Mouse (Mus musculus) gastrocnemius, postnatal 4 days (tissue): ENCODE results near the gene Lipa. TPM values are rescaled to one million over a fixed set of nuclear protein-coding genes. Genes with fewer than 3 reads are reported as not detected.

Experiments
- DNase-seq, 2 experiments: peaks; one replicate each; pipeline ENCODE4 v3.0.0; 2021 to 2022; ENCODE audit warnings: low spot score in 2 of 2, mixed read lengths in 2 of 2
- total RNA-seq, 2 experiments: library from RNA; stranded (reverse); gene quantifications; 2 replicates each; pipeline ENCODE4 v1.2.3; 2021

Gene Lipa
- total RNA-seq, 2 experiments from 2014 or later = 20.3 to 20.6 TPM

DNA sequence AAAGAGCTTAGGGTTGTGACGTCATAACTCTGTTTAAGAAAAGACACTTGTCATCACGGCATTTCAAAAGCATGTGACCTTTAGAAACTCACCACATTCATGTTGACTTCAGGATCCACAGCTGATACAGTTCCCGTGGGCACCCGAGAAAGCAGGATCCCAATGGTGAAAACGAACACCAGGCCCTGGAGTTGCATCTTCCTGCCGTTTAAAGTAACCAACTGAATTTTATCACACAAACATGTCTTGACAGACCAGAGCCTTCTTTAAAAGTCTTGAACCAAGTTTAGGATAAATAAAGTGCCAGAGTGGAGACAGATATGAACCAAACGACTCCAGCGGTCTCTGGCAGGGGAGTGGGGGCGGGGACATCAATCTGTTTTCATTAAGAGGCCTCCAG, 2.6 kb downstream of the Lipa start:
- no peak for DNase-seq

DNA sequence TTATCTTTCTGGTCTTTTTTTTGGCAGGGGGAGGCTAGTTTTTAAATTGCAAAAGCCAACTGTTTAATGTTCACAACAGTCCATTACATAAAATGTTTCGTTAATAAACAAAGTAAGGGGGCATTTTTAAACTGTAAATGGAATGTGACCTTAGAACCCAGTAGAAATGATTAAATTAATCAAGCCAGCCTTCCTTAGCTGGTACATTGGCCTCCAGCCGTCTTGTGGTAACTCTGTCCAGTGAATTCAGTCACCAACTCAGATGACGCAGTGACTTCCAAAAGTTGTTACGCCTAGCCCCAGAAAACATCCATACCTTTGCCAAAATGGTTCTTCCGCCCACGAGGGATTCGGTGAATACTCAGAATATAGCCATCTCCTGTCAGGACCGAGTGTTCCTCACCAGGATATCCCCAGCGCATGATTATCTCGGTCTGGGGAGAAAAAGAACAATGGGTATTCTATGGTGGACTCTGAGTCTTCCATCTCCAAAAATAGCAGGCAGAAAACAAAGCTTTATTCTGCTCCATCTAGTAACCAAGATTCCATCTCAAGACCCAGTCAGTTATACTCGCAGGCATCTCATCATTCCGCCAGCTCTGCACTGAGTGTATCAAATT, 4.1 kb downstream of the Lipa start:
- DNase-seq = no peak

DNA sequence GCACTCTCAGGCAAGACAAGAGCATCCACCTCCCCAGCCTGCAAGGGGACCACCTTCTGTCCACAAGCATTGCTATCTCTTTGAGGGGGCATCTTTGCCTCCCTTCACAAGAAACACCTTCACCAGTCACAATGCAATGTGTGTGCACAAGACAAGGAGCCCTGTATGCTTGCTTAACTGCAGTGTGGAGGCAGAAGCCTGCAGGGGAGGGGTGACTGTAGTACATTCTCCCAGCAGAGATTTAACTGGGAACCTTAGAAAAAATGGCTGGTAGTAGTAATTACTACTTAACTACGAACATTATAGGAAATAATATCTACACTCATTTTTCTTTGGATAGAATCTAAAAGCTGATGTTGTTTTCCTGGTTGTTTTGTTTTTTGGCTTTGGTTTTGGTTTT, 5.3 kb downstream of the Lipa start:
- no peak for DNase-seq

- DNase-seq = no peak
Observed at GRCm38 (mm10) chr19:34521361-34521760, 5.9 kb downstream of the Lipa start.

GRCm38 (mm10) chr19:34520051-34520450, 7.2 kb downstream of the Lipa start:
- DNase-seq = no peak

DNA sequence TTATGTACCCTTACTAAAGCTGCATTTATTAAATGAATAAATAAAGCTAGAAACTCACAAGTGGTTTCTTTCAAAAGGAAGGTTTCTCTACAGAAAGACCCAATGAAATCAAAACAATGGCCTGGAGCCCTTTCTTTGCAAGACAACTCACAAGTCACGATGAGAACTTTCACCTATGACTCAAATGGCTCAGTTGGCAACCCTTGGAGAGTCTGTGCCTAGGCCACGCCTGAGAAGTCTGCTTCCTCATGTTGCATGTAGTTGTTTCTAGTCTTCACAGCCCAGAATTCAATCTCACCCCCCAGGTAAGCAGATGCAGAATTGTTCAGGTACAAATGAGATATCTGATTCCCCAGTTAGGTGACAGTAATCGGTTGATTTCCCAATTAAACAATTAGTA, 7.6 kb downstream of the Lipa start:
- no peak for DNase-seq

DNA sequence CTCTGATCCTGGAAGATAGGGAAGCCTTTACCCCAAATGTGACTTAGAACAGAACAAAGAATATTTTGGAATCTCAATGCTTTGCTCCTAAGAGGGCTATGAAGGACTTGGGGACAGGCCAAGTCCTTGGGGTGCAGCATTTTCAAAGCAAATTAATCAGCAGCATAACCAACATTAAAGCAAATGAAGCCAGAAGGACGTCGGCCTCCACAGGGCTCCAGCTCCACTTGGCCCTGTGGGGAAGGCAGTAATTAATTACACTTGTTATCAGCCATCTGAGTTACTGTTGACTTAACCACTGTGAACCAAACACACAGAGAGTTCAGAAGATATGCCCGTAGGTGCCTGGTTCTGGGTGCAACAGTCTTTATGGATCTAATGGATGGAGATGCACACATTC, 8.5 kb downstream of the Lipa start:
- no peak for DNase-seq

GRCm38 (mm10) chr19:34517812-34518594, 9.3 kb downstream of the Lipa start:
- no peak for DNase-seq

DNA sequence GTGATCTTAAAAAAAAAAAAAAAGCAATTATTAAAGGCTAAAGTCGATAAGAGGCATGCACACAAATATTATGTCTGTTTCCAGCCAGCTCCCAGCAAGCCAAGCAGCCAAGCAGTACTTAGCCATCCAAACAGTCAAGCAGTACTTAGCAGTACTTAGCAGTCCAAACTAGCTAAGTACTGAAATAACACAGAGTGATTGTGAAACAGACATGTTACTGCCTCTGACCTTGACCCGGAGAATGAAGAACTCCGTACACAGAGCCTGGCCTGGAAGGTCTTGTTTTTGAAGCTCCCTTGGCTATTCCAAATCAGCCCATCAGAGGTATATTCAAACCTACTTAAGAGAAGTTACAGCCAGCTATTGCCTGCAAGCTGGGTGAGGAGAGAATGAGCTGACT, 10.1 kb downstream of the Lipa start:
- no peak for DNase-seq

DNA sequence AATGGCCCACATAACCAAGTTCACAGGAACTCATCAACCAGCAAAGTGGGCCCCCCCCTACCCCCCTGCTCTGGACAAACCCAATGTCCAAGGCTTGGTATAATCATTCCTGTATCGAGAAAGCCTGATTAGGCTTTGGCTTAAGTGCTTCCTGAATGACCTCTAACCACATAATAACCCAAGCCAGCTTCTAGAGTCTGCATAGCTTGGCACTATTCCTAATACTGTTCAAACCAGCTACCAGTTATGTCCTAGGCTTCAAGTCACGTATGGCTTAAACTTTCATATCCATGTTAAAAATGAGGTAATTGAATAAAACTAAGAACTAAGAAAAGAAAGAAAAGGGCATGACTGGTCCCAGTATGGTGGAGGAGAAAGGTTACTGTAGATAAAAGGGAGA, 10.9 kb downstream of the Lipa start:
- no peak for DNase-seq

DNA sequence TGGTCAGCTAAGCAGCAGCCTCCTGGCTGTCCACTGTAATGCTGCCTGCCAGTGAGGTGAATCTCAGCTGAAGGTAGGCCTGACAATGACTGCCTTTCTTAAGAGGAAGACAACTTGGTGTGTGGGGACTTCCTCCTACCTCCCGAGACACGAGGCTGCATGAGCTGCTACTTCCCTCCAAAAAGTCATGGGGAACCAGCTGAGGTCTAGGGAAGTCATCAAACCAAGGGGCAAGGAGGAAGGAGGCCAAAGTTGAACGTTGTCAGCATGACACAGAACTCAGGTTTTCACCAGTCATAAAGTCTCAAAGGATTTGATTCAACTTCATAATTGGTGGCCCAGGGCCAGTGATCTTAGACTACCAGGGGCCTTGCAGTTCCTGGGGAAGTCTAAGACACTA, 11.6 kb downstream of the Lipa start:
- no peak for DNase-seq

DNA sequence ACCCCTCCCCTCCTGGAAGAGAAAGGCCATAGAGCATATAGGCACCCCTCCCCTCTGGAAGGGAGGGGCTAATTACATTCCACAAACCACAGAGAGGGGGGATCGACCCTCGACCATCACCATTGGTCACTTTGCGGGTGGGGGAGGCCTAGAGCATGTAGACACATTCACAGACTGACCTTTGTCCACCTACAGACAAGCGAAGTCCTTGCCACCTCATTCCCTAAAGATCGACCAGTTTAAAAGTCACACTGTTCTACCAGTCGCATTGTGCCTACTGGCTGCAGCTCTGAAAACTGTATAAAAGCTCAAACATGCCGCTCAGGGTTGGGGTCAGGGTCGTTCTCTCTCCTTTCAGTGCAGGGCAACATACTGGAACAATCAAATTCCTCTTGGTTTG, 15.7 kb downstream of the Lipa start:
- DNase-seq = no peak

DNA sequence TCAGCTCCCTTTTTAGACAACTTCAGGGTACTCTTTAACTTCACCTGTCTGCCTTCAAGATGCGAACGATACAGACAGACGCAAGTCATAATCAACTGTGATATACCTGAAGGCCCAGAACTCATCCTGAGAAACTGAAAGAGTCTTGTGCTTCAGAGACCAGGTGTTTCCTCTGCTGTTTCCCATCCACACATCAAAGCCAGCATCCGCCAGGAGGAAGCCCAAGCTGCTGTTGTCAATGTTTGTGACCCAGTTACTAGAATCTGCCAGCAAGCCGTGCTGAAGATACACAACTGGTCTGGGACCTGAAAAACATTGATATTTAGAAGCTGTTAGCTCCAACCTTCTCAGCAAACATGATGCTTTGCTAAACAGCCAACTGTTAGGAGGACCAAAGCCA, 16.6 kb downstream of the Lipa start:
- DNase-seq = no peak

DNA sequence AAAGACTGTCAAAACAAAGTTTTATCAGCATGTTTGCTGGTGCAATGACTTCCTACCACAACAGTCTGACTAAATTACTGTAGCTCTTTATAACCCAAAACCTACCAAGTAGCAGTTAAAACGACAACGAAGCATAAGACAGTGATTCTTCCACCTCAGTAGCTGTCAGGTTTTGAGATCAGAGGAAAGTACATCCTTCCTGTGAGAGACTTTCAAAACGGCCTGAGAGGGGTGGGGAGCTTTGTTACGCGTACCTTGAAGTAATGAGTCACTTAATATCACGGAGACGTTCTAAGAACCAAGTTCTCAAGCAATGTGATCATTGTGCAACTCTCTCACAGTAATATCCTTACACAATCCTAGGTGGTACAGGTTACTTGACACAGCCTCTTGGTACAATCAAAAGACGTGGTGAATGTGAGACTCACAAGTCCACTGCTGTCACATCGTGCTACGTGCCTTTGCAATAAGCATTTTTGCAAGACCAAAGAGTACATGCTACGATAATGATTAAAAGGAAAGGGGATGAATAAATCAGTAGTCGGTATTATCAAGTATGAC, 22.0 kb downstream of the Lipa start:
- no peak for DNase-seq

DNA sequence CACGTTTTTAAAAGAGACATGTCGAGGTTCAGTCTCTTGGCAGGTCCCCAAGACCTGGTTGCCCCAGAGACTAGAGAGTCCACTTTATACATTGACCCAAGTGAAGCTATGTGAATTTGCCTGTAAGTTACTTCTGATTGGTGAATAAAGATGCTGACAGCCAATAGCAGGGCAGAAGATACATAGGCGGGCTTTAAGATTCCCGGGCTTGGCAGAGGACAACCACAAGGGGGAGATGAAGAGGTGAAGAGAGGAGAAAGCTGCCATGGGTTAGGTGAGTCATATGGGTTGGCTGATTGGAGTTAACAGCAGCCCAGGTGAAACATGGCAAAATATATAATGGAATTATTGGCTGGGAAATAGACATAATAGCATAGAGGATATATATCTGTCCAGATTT, 26.5 kb downstream of the Lipa start:
- DNase-seq = peak; percentile 26 to 62

DNA sequence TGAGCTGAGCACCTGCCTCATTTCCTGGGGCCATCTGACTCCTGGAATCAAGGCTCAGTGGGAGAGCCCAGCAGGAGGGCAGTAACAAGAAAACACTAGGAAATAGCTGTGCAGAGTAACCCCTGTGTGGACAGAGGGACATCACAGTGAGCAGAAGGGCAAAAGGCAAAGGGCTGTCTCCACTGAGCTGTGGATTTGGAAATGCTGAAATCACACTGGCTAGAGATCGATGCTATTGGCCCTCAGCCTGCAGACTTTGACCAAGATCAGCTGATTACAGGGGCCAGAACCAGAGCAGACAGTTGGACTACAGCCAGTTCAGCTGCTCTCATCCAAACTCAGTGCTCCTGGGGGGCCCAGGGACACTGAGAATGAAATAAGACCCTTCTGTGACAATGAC, 30.9 kb downstream of the Lipa start:
- DNase-seq = no peak

GRCm38 (mm10) chr19:34493859-34494258, 33.4 kb downstream of the Lipa start:
- DNase-seq = no peak

- peak in 1 of 2 experiments; percentile 23 for DNase-seq
Observed at GRCm38 (mm10) chr19:34483547-34483946, 43.7 kb downstream of the Lipa start.

DNA sequence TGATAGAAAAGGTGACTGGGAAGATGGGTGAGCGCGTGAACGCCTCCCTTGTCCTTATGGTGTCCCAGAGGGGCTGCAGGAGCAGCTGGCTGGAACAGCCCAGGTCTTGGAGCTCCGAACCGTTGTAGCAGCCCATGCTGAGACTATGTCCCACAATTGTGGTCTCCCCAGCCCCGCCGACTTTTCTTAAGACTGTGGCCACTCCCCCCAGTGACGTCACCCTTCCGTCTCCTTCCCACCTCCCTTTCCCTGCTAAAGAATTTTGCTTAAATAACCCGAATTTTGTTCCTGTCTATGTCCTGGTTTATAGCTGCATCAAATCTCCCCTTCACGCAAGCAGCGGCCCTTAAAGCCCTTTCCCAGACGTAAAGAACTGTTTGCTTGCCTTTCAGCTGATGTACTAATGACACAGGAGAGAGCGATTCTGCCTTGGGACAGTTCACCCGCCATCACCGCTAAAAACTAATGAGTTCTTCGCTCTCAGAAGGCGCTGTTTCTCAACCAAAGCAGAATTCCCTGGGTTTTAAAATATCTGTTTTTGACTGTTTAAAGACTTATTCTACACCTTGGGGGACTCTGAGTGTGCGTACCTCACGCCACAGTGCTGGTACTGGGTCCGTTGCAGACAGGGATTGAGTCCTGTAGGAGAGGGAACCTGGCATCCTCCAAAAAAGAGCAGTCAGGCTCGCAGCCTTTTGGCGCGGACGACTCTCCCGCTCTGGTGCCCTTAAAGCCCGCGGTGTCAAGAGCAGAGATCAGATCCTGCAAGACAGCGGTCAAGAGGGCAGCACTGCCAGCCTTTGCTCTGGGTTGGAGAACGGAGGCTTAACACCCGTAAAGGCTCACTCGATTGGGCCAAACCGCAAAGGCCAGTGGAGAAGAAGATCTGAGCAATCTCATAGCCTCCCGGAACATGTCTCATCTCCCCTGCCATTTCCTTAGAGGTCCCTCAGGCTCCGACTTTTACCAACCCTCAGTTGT, 52.0 kb downstream of the Lipa start, which contains the start of gene Ch25h:
TSS of gene Ch25h (minus strand) at position 174 of the 981 bp plus-strand sequence.
- peak in 1 of 2 experiments; percentile 39 for DNase-seq

DNA sequence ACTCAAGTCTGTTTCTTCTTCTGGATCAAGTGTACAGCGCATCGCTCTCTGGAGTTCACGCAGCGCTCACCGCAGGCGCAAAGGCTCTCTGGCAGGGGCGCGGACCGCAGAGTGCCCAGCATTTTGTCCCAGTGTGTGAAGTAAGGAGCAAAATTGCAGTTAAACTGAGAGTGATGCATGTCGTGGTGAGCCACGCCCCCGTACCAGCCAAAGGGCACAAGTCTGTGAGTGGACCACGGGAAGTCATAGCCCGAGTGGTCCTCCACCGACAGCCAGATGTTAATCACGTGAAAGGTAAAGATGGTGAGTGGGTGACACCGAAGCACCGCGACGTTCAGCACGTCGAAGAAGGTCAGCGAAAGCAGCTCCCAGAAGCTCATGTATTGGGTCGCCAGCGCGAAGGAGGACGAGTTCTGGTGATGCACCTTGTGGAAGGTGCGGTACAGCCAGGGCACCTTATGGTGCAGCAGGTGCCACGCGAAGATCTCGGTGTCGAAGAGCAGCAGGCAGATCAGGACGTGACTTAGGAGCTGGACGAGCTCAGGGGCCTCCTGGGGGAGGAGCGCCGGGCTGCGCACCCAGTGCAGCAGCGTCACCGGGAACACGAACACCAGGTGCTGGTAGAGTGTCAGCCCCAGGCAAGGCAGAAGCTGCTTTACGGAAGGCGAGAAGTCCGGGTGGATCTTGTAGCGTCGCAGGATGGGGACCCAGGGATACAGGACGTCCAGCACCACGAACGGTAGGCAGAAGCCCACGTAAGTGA, 52.9 kb downstream of the Lipa start:
- DNase-seq = no peak

GRCm38 (mm10) chr19:34471703-34472102, 55.6 kb downstream of the Lipa start:
- DNase-seq = no peak
